8 mouse cellular contexts compared by ENCODE assay signal in the genomic region with DNA sequence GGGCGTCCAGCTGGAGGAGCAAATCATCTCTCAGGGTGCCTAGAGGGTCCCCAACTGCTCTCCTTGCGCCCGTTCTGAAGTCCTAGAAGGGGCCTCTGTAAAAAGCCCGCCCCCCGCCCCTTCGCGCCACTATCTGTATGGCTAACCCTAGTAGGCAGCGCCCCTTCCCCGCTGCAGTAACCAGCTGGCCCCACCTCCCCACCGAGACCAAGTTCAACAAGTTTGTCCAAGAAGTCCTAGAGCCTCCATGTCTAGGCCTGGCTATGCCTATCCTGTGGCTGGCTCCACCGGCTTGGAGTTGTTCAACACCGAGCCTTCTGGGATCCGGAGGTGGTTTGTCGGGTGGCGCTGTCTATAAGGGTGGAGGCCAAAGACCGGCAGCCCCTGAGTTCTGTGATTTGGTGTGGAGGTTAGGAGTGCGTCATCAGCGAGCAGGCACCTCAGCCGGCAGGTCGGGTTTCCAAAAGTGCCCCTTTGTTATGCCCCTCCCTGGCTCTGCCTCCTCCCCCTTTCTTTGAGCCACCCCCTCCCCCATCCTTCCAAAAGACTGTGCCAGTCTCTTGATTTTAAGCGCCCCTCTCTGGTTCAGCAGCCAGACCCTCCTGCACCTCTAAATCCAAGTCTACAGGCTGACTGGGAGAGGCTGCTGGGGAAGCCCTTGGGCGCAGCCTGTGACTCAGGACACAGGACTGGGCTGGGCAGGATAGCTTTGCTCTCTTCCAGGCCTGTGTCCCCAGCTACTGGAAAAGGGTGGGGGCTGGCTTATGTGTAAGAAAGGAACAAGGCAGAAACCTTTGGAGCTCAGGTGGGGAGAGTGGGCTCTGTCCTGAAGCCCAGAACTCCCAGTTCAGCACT. TPM values are rescaled to one million over a fixed set of nuclear protein-coding genes. Genes with fewer than 3 reads are reported as not detected.
A peak's percentile ranks its signal among the peaks of the same experiment; 100 is the strongest.
DNase-seq lines count a peak whose midpoint lies in the region; ATAC-seq lines count a peak whose summit lies in the region.

No protein-coding gene starts in this region.

- H3K36me3 ChIP-seq in megakaryocyte, embryonic 14.5 days (replicated peaks; ENCODE audit: low read length): no peaks in the 10 kb centered on the region
- H3K36me3 ChIP-seq in embryonic facial prominence, embryonic 14.5 days (ENCODE audit: control insufficient read depth, insufficient read depth, low read length): peaks cover 12% of the 10 kb centered on the region; the same call in 1 of the 2 replicates
- no peaks in the 10 kb centered on the region for H3K36me3 ChIP-seq in hindbrain, embryonic 15.5 days
- H3K36me3 ChIP-seq in liver, embryonic 11.5 days (ENCODE audit: control insufficient read depth, insufficient read depth, low read length): peaks cover 2% of the 10 kb centered on the region; the same call in 1 of the 2 replicates
- no peaks in the 10 kb centered on the region for H3K36me3 ChIP-seq in neural tube, embryonic 15.5 days

- no peaks in the 10 kb centered on the region for H3K9me3 ChIP-seq in megakaryocyte, embryonic 14.5 days
- no peaks in the 10 kb centered on the region for H3K9me3 ChIP-seq in embryonic facial prominence, embryonic 14.5 days (ENCODE audit: control insufficient read depth, low read length)
- H3K9me3 ChIP-seq in hindbrain, embryonic 15.5 days: no peaks in the 10 kb centered on the region
- H3K9me3 ChIP-seq in liver, embryonic 11.5 days (ENCODE audit: control insufficient read depth, low read length): no peaks in the 10 kb centered on the region
- H3K9me3 ChIP-seq in neural tube, embryonic 15.5 days (replicated peaks): no peaks in the 10 kb centered on the region

- 2% methylated on average over 22 of the region's 22 CpGs for WGBS in embryonic facial prominence, embryonic 14.5 days
- under 1% methylated on average over 22 of the region's 22 CpGs for WGBS in hindbrain, embryonic 15.5 days
- WGBS in liver, embryonic 11.5 days: 3% methylated on average over 22 of the region's 22 CpGs
- WGBS in neural tube, embryonic 15.5 days: 2% methylated on average over 22 of the region's 22 CpGs

- peak overlapping the region; percentile 90 for H3K4me3 ChIP-seq in megakaryocyte, embryonic 14.5 days (replicated peaks)
- peak overlapping the region; percentile 69 for H3K4me3 ChIP-seq in embryonic facial prominence, embryonic 14.5 days (ENCODE audit: low read depth, low read length)
- H3K4me3 ChIP-seq in hindbrain, embryonic 15.5 days: peak overlapping the region; percentile 44
- H3K4me3 ChIP-seq in liver, embryonic 11.5 days (ENCODE audit: low read depth, low read length): peak overlapping the region; percentile 61
- H3K4me3 ChIP-seq in neural tube, embryonic 15.5 days (replicated peaks): peak overlapping the region; percentile 53

- H3K27me3 ChIP-seq in megakaryocyte, embryonic 14.5 days (replicated peaks): peaks cover 93% of the 10 kb centered on the region
- H3K27me3 ChIP-seq in embryonic facial prominence, embryonic 14.5 days (replicated peaks; ENCODE audit: control insufficient read depth, insufficient read depth, low read length): no peaks in the 10 kb centered on the region; the same call in 1 of the 2 replicates
- peaks cover 23% of the 10 kb centered on the region for H3K27me3 ChIP-seq in hindbrain, embryonic 15.5 days
- peaks cover 57% of the 10 kb centered on the region for H3K27me3 ChIP-seq in liver, embryonic 11.5 days (replicated peaks; ENCODE audit: control insufficient read depth, insufficient read depth, low read length)
- peaks cover 44% of the 10 kb centered on the region for H3K27me3 ChIP-seq in neural tube, embryonic 15.5 days (replicated peaks)

- ATAC-seq in megakaryocyte, adult 5-6 weeks (ENCODE audit: poor library complexity, severe bottlenecking): no peak
- peak; percentile 74 for ATAC-seq in embryonic facial prominence, embryonic 14.5 days (ENCODE audit: low read depth)
- peak; percentile 71 for ATAC-seq in hindbrain, embryonic 15.5 days (ENCODE audit: low FRiP score, low read depth)
- peak; percentile 62 for ATAC-seq in liver, embryonic 11.5 days (replicated peaks; ENCODE audit: low FRiP score)
- ATAC-seq in neural tube, embryonic 15.5 days (ENCODE audit: low FRiP score): peak; percentile 54

- peak overlapping the region; percentile 78 for H3K27ac ChIP-seq in embryonic facial prominence, embryonic 14.5 days (replicated peaks; ENCODE audit: low read depth, low read length)
- H3K27ac ChIP-seq in hindbrain, embryonic 15.5 days (replicated peaks): peak overlapping the region; percentile 64
- peak overlapping the region; percentile 35 for H3K27ac ChIP-seq in liver, embryonic 11.5 days (ENCODE audit: low read depth, low read length)
- H3K27ac ChIP-seq in neural tube, embryonic 15.5 days (replicated peaks): peak overlapping the region; percentile 70

- H3K4me1 ChIP-seq in megakaryocyte, embryonic 14.5 days: peaks cover 27% of the 10 kb centered on the region
- peaks cover 16% of the 10 kb centered on the region for H3K4me1 ChIP-seq in embryonic facial prominence, embryonic 14.5 days (ENCODE audit: control insufficient read depth, insufficient read depth, low read length)
- H3K4me1 ChIP-seq in hindbrain, embryonic 15.5 days (replicated peaks): peaks cover 29% of the 10 kb centered on the region
- 0 out of 2 replicates have a peak, but pooled peaks cover 8% of the 10 kb centered on the region for H3K4me1 ChIP-seq in liver, embryonic 11.5 days (replicated peaks; ENCODE audit: control insufficient read depth, insufficient read depth, low read length)
- peaks cover 39% of the 10 kb centered on the region for H3K4me1 ChIP-seq in neural tube, embryonic 15.5 days

- peak overlapping the region; percentile 73 for H3K9ac ChIP-seq in embryonic facial prominence, embryonic 14.5 days (ENCODE audit: low read depth, low read length)
- peak overlapping the region; percentile 41 for H3K9ac ChIP-seq in hindbrain, embryonic 15.5 days
- peak overlapping the region; percentile 46 for H3K9ac ChIP-seq in liver, embryonic 11.5 days (ENCODE audit: low read depth, low read length)
- H3K9ac ChIP-seq in neural tube, embryonic 15.5 days (replicated peaks): peak overlapping the region; percentile 48

- peak overlapping the region; percentile 94 for H3K4me2 ChIP-seq in embryonic facial prominence, embryonic 14.5 days (ENCODE audit: low read depth, low read length)
- peak overlapping the region; percentile 89 for H3K4me2 ChIP-seq in hindbrain, embryonic 15.5 days
- peak overlapping the region; percentile 81 for H3K4me2 ChIP-seq in liver, embryonic 11.5 days
- H3K4me2 ChIP-seq in neural tube, embryonic 15.5 days: peak overlapping the region; percentile 98

- peak; percentile 40 for DNase-seq in WW6 (ENCODE audit: low read depth, low spot score)
- DNase-seq in embryonic facial prominence, embryonic 14.5 days (ENCODE audit: low spot score): peak; percentile 89
- DNase-seq in liver, embryonic 11.5 days (ENCODE audit: low spot score): peak; percentile 73
- DNase-seq in right cerebral cortex, adult 2 months (ENCODE audit: low spot score in 2 of 2): no peak

RNA-seq across cellular contexts. Expression of a gene that starts 1.6 kb away (rescaled TPM):
- 0.47 TPM in 1 of 2 replicates, not detected in the other for polyA plus RNA-seq in megakaryocyte, embryonic 14.5 days (2012; ENCODE audit: insufficient read depth, low replicate concordance)
- total RNA-seq in megakaryocyte, adult 5-6 weeks (2015): not detected in 2 replicates
- 0.29 TPM in 1 of 2 replicates, not detected in the other for total RNA-seq in megakaryocyte, adult 5-6 weeks (2017)
- polyA plus RNA-seq in embryonic facial prominence, embryonic 14.5 days (2014; fragmentation: Nextera tagmentation; extraction: Ambion mirVana): 59.9 and 64.3 TPM in 2 replicates
- polyA plus RNA-seq in hindbrain, embryonic 15.5 days (2015; fragmentation: Nextera tagmentation; extraction: Ambion mirVana): 17.0 and 17.7 TPM in 2 replicates
- 15.6 and 16.1 TPM in 2 replicates for polyA plus RNA-seq in liver, embryonic 11.5 days (2014; fragmentation: Nextera tagmentation; extraction: Ambion mirVana)
- polyA plus RNA-seq in neural tube, embryonic 15.5 days (2015; fragmentation: Nextera tagmentation; extraction: Ambion mirVana): 20.0 and 21.8 TPM in 2 replicates

RNA-seq across cellular contexts. Expression of a gene that starts 7.4 kb away (rescaled TPM):
- 19.6 and 28.6 TPM in 2 replicates for polyA plus RNA-seq in megakaryocyte, embryonic 14.5 days (2012; ENCODE audit: insufficient read depth, low replicate concordance)
- 24.7 and 27.2 TPM in 2 replicates for total RNA-seq in megakaryocyte, adult 5-6 weeks (2015)
- total RNA-seq in megakaryocyte, adult 5-6 weeks (2017): 26.9 and 27.1 TPM in 2 replicates
- 68.1 and 79.3 TPM in 2 replicates for polyA plus RNA-seq in embryonic facial prominence, embryonic 14.5 days (2014; fragmentation: Nextera tagmentation; extraction: Ambion mirVana)
- polyA plus RNA-seq in hindbrain, embryonic 15.5 days (2015; fragmentation: Nextera tagmentation; extraction: Ambion mirVana): 65.1 and 65.3 TPM in 2 replicates
- 95.7 and 105 TPM in 2 replicates for polyA plus RNA-seq in liver, embryonic 11.5 days (2014; fragmentation: Nextera tagmentation; extraction: Ambion mirVana)
- polyA plus RNA-seq in neural tube, embryonic 15.5 days (2015; fragmentation: Nextera tagmentation; extraction: Ambion mirVana): 62.0 and 68.9 TPM in 2 replicates

RNA-seq across cellular contexts. Expression of a gene that starts 20.6 kb away (rescaled TPM):
- 0.57 TPM in 1 of 2 replicates, not detected in the other for polyA plus RNA-seq in megakaryocyte, embryonic 14.5 days (2012; ENCODE audit: insufficient read depth, low replicate concordance)
- total RNA-seq in megakaryocyte, adult 5-6 weeks (2015): 7.7 and 8.8 TPM in 2 replicates
- total RNA-seq in megakaryocyte, adult 5-6 weeks (2017): 7.3 TPM in 2 replicates
- 14.1 and 16.3 TPM in 2 replicates for polyA plus RNA-seq in embryonic facial prominence, embryonic 14.5 days (2014; fragmentation: Nextera tagmentation; extraction: Ambion mirVana)
- 16.3 and 16.6 TPM in 2 replicates for polyA plus RNA-seq in hindbrain, embryonic 15.5 days (2015; fragmentation: Nextera tagmentation; extraction: Ambion mirVana)
- 12.9 and 15.3 TPM in 2 replicates for polyA plus RNA-seq in liver, embryonic 11.5 days (2014; fragmentation: Nextera tagmentation; extraction: Ambion mirVana)
- polyA plus RNA-seq in neural tube, embryonic 15.5 days (2015; fragmentation: Nextera tagmentation; extraction: Ambion mirVana): 17.5 and 20.2 TPM in 2 replicates

RNA-seq across cellular contexts. Expression of a gene that starts 54.7 kb away (rescaled TPM):
- 5.2 and 6.5 TPM in 2 replicates for polyA plus RNA-seq in megakaryocyte, embryonic 14.5 days (2012; ENCODE audit: insufficient read depth, low replicate concordance)
- total RNA-seq in megakaryocyte, adult 5-6 weeks (2015): 7.1 and 8.4 TPM in 2 replicates
- 8.0 and 9.0 TPM in 2 replicates for total RNA-seq in megakaryocyte, adult 5-6 weeks (2017)
- 29.4 and 32.3 TPM in 2 replicates for polyA plus RNA-seq in embryonic facial prominence, embryonic 14.5 days (2014; fragmentation: Nextera tagmentation; extraction: Ambion mirVana)
- 36.2 and 37.2 TPM in 2 replicates for polyA plus RNA-seq in hindbrain, embryonic 15.5 days (2015; fragmentation: Nextera tagmentation; extraction: Ambion mirVana)
- polyA plus RNA-seq in liver, embryonic 11.5 days (2014; fragmentation: Nextera tagmentation; extraction: Ambion mirVana): 16.2 and 17.8 TPM in 2 replicates
- 35.1 and 36.6 TPM in 2 replicates for polyA plus RNA-seq in neural tube, embryonic 15.5 days (2015; fragmentation: Nextera tagmentation; extraction: Ambion mirVana)

RNA-seq across cellular contexts. Expression of a gene that starts 54.7 kb away (rescaled TPM):
- polyA plus RNA-seq in megakaryocyte, embryonic 14.5 days (2012; ENCODE audit: insufficient read depth, low replicate concordance): 7.4 TPM in 1 of 2 replicates, not detected in the other
- 0.45 and 1.9 TPM in 2 replicates for total RNA-seq in megakaryocyte, adult 5-6 weeks (2015)
- total RNA-seq in megakaryocyte, adult 5-6 weeks (2017): 1.5 and 2.2 TPM in 2 replicates
- polyA plus RNA-seq in embryonic facial prominence, embryonic 14.5 days (2014; fragmentation: Nextera tagmentation; extraction: Ambion mirVana): 1.5 and 2.7 TPM in 2 replicates
- 2.5 and 2.6 TPM in 2 replicates for polyA plus RNA-seq in hindbrain, embryonic 15.5 days (2015; fragmentation: Nextera tagmentation; extraction: Ambion mirVana)
- polyA plus RNA-seq in liver, embryonic 11.5 days (2014; fragmentation: Nextera tagmentation; extraction: Ambion mirVana): 12.2 and 14.6 TPM in 2 replicates
- 2.4 and 3.1 TPM in 2 replicates for polyA plus RNA-seq in neural tube, embryonic 15.5 days (2015; fragmentation: Nextera tagmentation; extraction: Ambion mirVana)

Comparison
In these comparisons a context has a peak if more than half of its experiments do, and no peak if none do; other contexts are left out.
1. DNase-seq: peak in WW6 (single experiment), embryonic facial prominence, embryonic 14.5 days (single experiment) and liver, embryonic 11.5 days (single experiment); none in right cerebral cortex, adult 2 months (0 of 2).
2. RNA of a gene that starts 1.6 kb away (polyA plus RNA-seq): 59.9 to 64.3 TPM in embryonic facial prominence, embryonic 14.5 days, 20.0 to 21.8 TPM in neural tube, embryonic 15.5 days, 17.0 to 17.7 TPM in hindbrain, embryonic 15.5 days and 15.6 to 16.1 TPM in liver, embryonic 11.5 days; 0.47 TPM in megakaryocyte, embryonic 14.5 days; every median in the first group is over 10 times any median in the second.
3. Peak in every context shown above with its lines, with median percentiles within 50 percentile points of each other: H3K4me3 ChIP-seq, H3K27ac ChIP-seq, H3K4me2 ChIP-seq and H3K9ac ChIP-seq.